Mouse (Mus musculus) splenic B cell, adult 2 months (primary cell): ENCODE results near the gene Nxf7.
"Not testable (repeated sequence)": the region's sequence is repeated elsewhere in the genome, so short reads cannot be mapped to it uniquely, and the experiment has no call there.

Source experiments
- DNase-seq: peaks from one replicate; pipeline ENCODE4 v3.0.0-alpha.2; 2011; ENCODE audit warnings: low read depth, low spot score
- H3K27me3 ChIP-seq: 2 replicates; pipeline ENCODE4 v1.6.1; 2012; ENCODE audit warnings: mild to moderate bottlenecking, low read length, moderate library complexity, mixed read lengths; ENCODE audit not compliant: control insufficient read depth, poor library complexity, insufficient read depth, severe bottlenecking
- H3K36me3 ChIP-seq: 2 replicates; pipeline ENCODE4 v1.6.1; 2012; ENCODE audit warnings: mild to moderate bottlenecking, low read length, moderate library complexity, mixed read lengths; ENCODE audit not compliant: control insufficient read depth, poor library complexity, insufficient read depth, severe bottlenecking

Nxf7 gene

GRCm38 (mm10) chrX:135598677-135599076 is at the start of gene Nxf7:
Gene Nxf7, minus strand, starts transcription at chrX:135598777.
- no peak for DNase-seq
- Histone ChIP-seq H3K27me3 (no peaks in the 10 kb centered on the region), H3K36me3 (no peaks in the 10 kb centered on the region)

GRCm38 (mm10) chrX:135627605-135628004 is 29.0 kb upstream of the Nxf7 start, which contains the start of gene Prame:
Gene Prame, minus strand, starts transcription at chrX:135627705.
- DNase-seq: no peak
- H3K36me3 ChIP-seq: no peaks in the 10 kb centered on the region

GRCm38 (mm10) chrX:135601298-135602029 is 2.9 kb upstream of the Nxf7 start:
- H3K36me3 ChIP-seq, H3K27me3 ChIP-seq: not testable (repeated sequence)
- DNase-seq: peak; percentile 40

More at GRCm38 (mm10) chrX:135627605-135628004, 29.0 kb upstream of the Nxf7 start, which contains the start of gene Prame:
- H3K27me3 ChIP-seq: no peaks in the 10 kb centered on the region

DNA sequence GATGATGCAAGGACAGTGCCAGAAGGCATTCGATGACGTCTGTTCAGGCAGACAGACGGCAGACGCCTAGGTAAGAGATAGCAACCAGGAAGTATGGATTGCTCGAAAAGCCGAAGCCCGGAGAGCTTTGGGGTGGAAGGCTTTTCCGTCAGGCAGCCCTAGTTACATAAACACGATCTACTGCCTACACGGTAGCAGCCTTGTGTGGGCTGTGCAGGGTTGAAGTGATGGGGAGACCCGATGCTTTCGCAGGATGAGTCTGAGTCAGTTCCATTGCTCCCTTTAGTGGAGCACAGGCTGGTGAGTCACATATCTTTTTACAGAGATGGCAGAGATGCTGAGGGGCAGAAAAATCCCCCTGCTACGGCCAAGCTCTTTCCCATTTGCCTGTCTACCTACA is 481 bp downstream of the Nxf7 start:
- DNase-seq: no peak
- H3K36me3 ChIP-seq: no peaks in the 10 kb centered on the region

GRCm38 (mm10) chrX:135576412-135576811 is 22.2 kb downstream of the Nxf7 start:
- no peak for DNase-seq
- H3K36me3 ChIP-seq: no peaks in the 10 kb centered on the region
- H3K27me3 ChIP-seq: no peaks in the 10 kb centered on the region

More for the DNA sequence above, 481 bp downstream of the Nxf7 start:
- H3K27me3 ChIP-seq: no peaks in the 10 kb centered on the region

GRCm38 (mm10) chrX:135574958-135575628 is 23.5 kb downstream of the Nxf7 start:
- DNase-seq, H3K36me3 ChIP-seq, H3K27me3 ChIP-seq: not testable (repeated sequence)

GRCm38 (mm10) chrX:135574261-135574957 is 24.2 kb downstream of the Nxf7 start:
- H3K27me3 ChIP-seq, H3K36me3 ChIP-seq, DNase-seq: not testable (repeated sequence)

GRCm38 (mm10) chrX:135569467-135569866 is 29.1 kb downstream of the Nxf7 start:
- not testable (repeated sequence) for H3K36me3 ChIP-seq, H3K27me3 ChIP-seq
- peak; percentile 60 for DNase-seq

DNA sequence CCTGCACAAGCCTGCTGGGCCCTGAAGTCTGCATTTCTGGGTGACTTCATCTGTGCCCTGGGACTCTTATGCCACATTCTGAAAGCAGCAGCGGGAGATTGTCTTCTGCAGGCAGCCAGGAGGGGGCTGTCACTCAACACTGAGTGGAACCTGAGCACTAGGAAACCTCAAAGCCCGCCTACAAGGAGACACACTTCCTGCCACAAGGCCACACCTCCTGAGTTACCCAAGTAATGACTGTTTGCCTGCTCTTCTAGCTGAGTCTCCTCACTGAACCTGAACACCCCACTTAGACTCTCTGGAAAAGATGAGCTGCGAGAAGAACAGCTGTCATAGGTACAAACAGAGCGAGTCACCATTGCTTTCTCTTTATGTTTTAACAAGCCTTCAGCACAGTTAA is 33.6 kb downstream of the Nxf7 start:
- DNase-seq: peak; percentile 22
- H3K36me3 ChIP-seq, H3K27me3 ChIP-seq: not testable (repeated sequence)

DNA sequence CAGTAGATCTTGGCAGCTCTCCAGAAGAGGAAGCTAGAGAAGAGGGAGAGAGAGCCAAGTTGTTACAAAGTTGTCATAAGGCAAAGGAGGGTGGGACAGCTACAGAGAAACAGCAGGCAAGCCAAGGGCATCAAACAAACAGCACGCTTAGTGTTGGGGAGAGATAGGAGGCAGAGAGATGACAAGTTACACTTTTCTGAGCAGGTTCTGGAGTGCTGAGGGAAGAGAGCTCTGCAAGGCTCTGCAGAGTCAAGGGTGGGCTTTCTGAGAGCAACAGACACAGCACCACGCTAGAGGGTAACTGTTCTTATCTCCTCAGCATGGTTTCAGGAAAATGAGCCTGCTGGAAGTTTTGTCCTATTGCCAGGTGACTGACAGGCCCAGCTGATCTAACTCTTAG is 35.7 kb downstream of the Nxf7 start:
- Histone ChIP-seq H3K27me3 (no peaks in the 10 kb centered on the region), H3K36me3 (no peaks in the 10 kb centered on the region)
- DNase-seq: no peak

DNA sequence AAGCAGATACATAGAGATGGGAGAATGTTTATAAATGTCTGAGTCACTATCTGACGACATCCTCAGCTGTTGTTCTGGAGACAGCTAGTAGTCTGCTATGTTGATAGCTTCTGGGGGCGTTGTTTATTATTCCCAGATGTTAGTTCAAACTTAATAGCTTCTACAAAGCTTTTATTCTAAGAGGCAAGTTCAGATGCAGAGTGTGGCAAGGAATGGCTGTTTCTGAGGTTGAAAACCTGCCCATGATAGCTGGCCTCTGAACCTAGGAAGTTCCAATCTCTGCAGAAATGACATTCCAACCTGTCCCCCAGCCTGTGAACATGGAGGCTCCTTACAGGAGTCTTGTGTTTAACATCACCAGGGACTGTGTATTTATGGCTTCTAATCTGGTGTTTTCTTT is 36.9 kb downstream of the Nxf7 start:
- H3K27me3 ChIP-seq, DNase-seq, H3K36me3 ChIP-seq: not testable (repeated sequence)

GRCm38 (mm10) chrX:135560933-135561332 is 37.6 kb downstream of the Nxf7 start:
- not testable (repeated sequence) for H3K36me3 ChIP-seq, H3K27me3 ChIP-seq
- peak; percentile 15 for DNase-seq

- H3K27me3 ChIP-seq, H3K36me3 ChIP-seq: not testable (repeated sequence)
- peak; percentile 0 for DNase-seq
These were observed 38.9 kb downstream of the Nxf7 start for GRCm38 (mm10) chrX:135559665-135560064.
